Mouse (Mus musculus): Measurements from ENCODE around the gene Hist1h1d. TPM values are rescaled to one million over a fixed set of nuclear protein-coding genes. Genes with fewer than 3 reads are reported as not detected.
A peak's percentile ranks its signal among the peaks of the same experiment; 100 is the strongest.
"Not testable (repeated sequence)": the region's sequence is repeated elsewhere in the genome, so short reads cannot be mapped to it uniquely, and the experiment has no call there.

Hist1h1d gene
- polyA plus RNA-seq, 1 experiment from 2014 or later = 0.37 TPM

DNA sequence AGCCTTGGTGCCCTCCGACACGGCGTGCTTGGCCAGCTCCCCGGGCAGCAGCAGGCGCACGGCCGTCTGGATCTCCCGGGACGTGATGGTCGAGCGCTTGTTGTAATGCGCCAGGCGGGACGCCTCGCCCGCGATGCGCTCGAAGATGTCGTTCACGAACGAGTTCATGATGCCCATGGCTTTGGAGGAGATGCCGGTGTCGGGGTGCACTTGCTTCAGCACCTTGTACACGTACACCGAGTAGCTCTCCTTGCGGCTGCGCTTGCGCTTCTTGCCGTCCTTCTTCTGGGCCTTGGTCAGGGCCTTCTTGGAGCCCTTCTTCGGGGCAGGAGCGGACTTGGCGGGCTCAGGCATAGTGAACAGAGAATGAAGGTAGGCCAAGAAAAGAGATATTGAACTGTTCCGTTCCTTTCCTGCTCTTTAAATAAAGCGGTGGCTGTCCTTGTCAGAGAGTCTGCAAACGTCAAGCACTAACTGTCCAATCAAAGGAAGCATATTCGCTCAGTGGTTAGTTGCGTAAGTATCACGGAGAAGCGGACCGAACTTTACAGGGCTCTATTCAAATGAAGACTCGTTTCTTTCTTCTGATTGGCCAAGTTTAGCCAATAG, 10.0 kb upstream of the Hist1h1d start, which contains the start of gene Hist1h2bh:
TSS of gene Hist1h2bh (minus strand) at position 394 of the 609 bp plus-strand sequence.
- peak within 1 kb of the TSS; percentile 95 for H3K27ac ChIP-seq
- H3K36me3 ChIP-seq; H3K27me3 ChIP-seq (ENCODE audit: insufficient read depth, poor library complexity, severe bottlenecking); H3K9me3 ChIP-seq: not testable (repeated sequence)
- peak within 1 kb of the TSS; percentile 57 for H3K4me3 ChIP-seq
- peak; percentile 79 for DNase-seq (ENCODE audit: low spot score)
- peaks cover 19% of the 10 kb centered on the region for H3K4me1 ChIP-seq (replicated peaks)
- WGBS = under 1% methylated on average over 42 of the region's 42 CpGs

DNA sequence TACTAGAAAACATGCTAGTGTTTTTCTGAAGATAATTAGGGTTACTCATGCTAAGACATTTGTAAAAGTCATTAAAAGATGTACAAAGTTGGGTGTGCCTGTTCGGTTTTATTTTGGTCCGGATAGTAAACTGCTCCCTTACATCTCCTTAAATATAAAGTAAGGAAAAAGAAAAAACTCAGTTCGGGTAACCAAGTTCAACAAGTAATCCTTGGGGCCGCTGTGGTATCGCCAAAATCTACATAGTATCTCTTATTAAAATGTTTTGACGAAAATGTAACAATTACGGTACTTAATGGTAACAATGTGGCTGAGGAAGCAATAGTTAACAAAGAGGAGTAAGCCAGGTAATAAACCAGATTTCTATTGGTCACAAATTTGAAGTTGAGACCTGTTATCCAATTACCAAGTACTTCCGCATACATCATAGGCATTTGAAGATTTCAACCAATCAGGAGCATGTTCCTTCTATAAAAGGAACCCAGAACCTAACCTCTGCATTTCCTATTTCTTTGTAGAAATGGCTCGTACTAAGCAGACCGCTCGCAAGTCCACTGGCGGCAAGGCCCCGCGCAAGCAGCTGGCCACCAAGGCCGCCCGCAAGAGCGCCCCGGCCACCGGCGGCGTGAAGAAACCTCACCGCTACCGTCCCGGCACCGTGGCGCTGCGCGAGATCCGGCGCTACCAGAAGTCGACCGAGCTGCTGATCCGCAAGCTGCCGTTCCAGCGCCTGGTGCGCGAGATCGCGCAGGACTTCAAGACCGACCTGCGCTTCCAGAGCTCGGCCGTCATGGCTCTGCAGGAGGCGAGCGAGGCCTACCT, 8.9 kb upstream of the Hist1h1d start, which contains the start of gene Hist1h3f:
TSS of gene Hist1h3f (plus strand) at position 88 of the 822 bp plus-strand sequence.
- Histone ChIP-seq H3K4me1 (replicated peaks) (peaks cover 15% of the 10 kb centered on the region), H3K27me3 (ENCODE audit: insufficient read depth, poor library complexity, severe bottlenecking) (no peaks in the 10 kb centered on the region), H3K36me3 (no peaks in the 10 kb centered on the region), H3K9me3 (no peaks in the 10 kb centered on the region), H3K4me3 (peak within 1 kb of the TSS; percentile 57), H3K27ac (peak within 1 kb of the TSS; percentile 95)
- under 1% methylated on average over 34 of the region's 45 CpGs for WGBS
- DNase-seq (ENCODE audit: low spot score) = peak; percentile 58

DNA sequence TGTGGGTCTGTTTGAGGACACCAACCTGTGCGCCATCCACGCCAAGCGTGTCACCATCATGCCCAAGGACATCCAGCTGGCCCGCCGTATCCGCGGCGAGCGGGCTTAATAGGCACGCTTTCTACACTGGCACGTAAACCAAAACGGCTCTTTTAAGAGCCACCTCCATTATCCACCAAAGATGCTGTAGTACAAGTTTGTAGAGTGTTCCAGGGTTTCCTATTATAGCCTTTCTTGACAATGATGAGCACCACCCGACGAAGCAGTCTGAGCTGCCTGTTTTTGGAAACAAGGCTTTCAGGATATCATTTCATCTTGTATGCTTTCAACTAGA, 8.3 kb upstream of the Hist1h1d start:
- not testable (repeated sequence) for H3K9me3 ChIP-seq; H3K27me3 ChIP-seq (ENCODE audit: insufficient read depth, poor library complexity, severe bottlenecking); H3K36me3 ChIP-seq; DNase-seq (ENCODE audit: low spot score)
- WGBS = 0% methylated on average over 14 of the region's 14 CpGs
- Histone ChIP-seq H3K4me3 (peak overlapping the region; percentile 57), H3K4me1 (replicated peaks) (peaks cover 15% of the 10 kb centered on the region), H3K27ac (peak overlapping the region; percentile 95)

DNA sequence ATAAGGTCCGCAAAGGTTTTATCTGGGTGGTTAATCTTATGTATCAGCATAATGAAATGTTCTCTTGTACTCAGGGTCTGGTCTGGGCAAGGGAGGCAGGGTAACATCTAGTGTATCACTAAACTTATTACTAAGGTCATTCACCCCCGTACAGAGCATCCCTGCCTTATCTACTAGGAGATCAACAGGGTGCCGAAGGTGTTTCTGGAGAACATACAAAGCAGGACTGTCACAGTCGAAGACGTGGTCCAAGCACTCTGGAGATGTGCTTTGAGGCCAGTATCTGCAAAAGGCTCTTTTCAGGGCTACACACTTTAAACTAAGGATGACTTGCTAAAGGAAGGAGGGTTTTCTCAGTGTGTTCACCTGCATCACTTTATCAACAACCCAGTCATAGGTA, 6.4 kb upstream of the Hist1h1d start:
- Histone ChIP-seq H3K9me3 (no peaks in the 10 kb centered on the region), H3K27ac (peak overlapping the region; percentile 80), H3K27me3 (ENCODE audit: insufficient read depth, poor library complexity, severe bottlenecking) (no peaks in the 10 kb centered on the region), H3K4me3 (no peak overlapping the region), H3K36me3 (no peaks in the 10 kb centered on the region), H3K4me1 (replicated peaks) (peaks cover 24% of the 10 kb centered on the region)
- WGBS = 82% methylated on average over 5 of the region's 5 CpGs
- DNase-seq (ENCODE audit: low spot score) = no peak

DNA sequence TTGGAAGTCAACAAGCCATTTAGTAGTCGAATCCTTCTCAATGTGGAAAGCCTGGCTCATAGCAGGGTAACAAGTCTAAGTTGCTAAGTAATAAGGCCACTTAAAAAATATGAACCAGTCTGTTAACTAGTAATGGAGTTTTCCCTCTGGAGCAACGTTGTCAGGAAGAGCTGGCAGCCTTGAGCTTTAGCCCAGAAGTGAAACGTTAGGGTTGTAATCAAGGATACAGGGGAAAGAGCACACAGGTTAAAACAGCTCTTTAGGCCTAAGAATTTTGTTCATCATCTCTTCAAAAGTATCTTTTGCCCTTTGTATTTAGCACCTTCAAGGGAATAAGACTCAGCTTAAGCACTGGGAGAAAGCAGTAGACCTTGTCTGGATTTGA, 2.3 kb upstream of the Hist1h1d start:
- DNase-seq (ENCODE audit: low spot score) = peak; percentile 33
- Histone ChIP-seq H3K27ac (peak overlapping the region; percentile 98), H3K4me1 (replicated peaks) (peaks cover 20% of the 10 kb centered on the region), H3K36me3 (no peaks in the 10 kb centered on the region), H3K4me3 (peak overlapping the region; percentile 55), H3K9me3 (no peaks in the 10 kb centered on the region), H3K27me3 (ENCODE audit: insufficient read depth, poor library complexity, severe bottlenecking) (no peaks in the 10 kb centered on the region)
- WGBS = 9% methylated on average over 3 of the region's 3 CpGs

DNA sequence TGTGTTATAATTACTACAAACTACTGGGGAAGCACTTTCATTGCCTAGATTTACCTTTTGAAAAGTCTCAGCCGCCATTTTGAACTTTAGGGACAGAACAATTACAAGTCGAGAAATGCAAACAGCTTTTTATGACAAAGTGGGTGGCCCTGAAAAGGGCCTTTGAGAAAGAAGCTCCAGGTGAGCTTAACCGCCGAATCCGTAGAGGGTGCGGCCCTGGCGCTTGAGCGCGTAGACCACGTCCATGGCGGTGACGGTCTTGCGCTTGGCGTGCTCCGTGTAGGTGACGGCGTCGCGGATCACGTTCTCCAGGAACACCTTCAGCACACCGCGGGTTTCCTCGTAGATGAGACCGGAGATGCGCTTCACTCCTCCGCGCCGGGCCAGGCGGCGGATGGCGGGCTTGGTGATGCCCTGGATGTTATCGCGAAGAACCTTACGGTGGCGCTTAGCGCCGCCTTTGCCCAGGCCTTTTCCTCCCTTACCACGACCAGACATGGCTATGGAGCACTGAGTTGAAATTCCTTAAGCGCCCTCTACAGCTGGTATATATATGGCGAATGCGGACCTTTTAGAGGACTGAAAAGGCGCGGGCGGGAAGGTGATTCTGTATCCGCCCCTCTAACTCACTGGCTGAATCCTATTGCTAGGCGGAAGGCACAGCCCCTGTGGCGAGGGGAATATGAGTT, 1.8 kb upstream of the Hist1h1d start, which contains the start of gene Hist1h4f:
TSS of gene Hist1h4f (minus strand) at position 503 of the 689 bp plus-strand sequence.
- H3K27ac ChIP-seq = peak within 1 kb of the TSS; percentile 98
- under 1% methylated on average over 47 of the region's 47 CpGs for WGBS
- peak; percentile 94 for DNase-seq (ENCODE audit: low spot score)

DNA sequence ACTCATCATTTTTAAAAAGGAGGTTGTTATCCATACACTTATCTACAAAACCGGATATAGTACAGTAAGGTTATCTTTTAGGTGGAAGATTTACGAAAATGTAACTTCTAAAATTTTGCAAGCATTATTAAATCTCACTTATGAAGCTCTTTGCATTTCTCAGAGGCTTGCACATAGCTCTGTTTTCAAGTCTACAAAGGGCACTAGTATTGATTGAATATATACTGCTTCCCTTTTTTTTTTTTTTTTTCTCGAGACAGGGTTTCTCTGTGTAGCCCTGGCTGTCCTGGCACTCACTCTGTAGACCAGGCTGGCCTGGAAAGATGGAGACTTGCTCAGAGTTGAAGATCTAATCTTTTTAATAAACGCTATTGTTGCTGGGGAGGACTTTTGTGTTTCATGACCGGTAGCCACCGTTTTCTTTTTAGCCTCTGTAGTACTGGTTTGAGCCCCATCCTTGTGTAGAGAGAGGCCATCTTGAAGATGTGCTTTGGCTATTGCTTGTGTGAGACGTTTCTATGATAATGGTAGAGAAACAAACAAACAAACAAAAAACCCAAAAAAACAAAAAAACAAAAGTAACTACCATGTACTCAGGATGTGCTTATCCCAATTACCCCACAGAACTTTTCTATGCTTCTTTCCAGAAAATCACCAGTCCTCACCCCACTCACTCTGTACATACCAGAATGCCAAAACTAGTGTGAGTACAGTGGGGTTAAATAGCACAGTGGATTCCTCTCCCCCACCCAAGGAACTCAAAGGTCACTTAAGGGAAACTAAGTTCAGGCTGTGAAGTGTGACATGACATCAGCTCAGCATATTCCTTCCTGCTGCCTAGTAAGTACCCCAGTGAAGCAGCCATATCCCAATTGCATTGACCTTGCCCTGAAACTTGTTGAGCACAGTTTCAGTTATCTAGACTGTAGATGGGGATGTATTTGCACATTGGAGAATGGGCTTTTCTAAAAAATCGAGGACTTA, 839 bp upstream of the Hist1h1d start:
- no peak for DNase-seq (ENCODE audit: low spot score)
- H3K27me3 ChIP-seq (ENCODE audit: insufficient read depth, poor library complexity, severe bottlenecking) = no peaks in the 10 kb centered on the region
- H3K4me1 ChIP-seq (replicated peaks) = peaks cover 18% of the 10 kb centered on the region
- no peaks in the 10 kb centered on the region for H3K36me3 ChIP-seq
- WGBS = 56% methylated on average over 8 of the region's 8 CpGs
- peak overlapping the region; percentile 98 for H3K27ac ChIP-seq
- H3K9me3 ChIP-seq = no peaks in the 10 kb centered on the region
- H3K4me3 ChIP-seq = peak overlapping the region; percentile 55

More for the DNA sequence above, 1.8 kb upstream of the Hist1h1d start, which contains the start of gene Hist1h4f:
- peak within 1 kb of the TSS; percentile 55 for H3K4me3 ChIP-seq
- not testable (repeated sequence) for H3K36me3 ChIP-seq; H3K9me3 ChIP-seq; H3K27me3 ChIP-seq (ENCODE audit: insufficient read depth, poor library complexity, severe bottlenecking)
- H3K4me1 ChIP-seq (replicated peaks) = peaks cover 17% of the 10 kb centered on the region

GRCm38 (mm10) chr13:23554393-23554792, 1.3 kb downstream of the Hist1h1d start:
- H3K36me3 ChIP-seq = no peaks in the 10 kb centered on the region
- DNase-seq (ENCODE audit: low spot score) = no peak
- peak overlapping the region; percentile 71 for H3K4me3 ChIP-seq
- 24% methylated on average over 9 of the region's 9 CpGs for WGBS
- H3K27me3 ChIP-seq (ENCODE audit: insufficient read depth, poor library complexity, severe bottlenecking) = no peaks in the 10 kb centered on the region
- H3K9me3 ChIP-seq = no peaks in the 10 kb centered on the region
- peaks cover 18% of the 10 kb centered on the region for H3K4me1 ChIP-seq (replicated peaks)
- H3K27ac ChIP-seq = peak overlapping the region; percentile 98

GRCm38 (mm10) chr13:23554925-23555838, 2.1 kb downstream of the Hist1h1d start:
- Histone ChIP-seq H3K4me1 (replicated peaks) (peaks cover 18% of the 10 kb centered on the region), H3K4me3 (peak overlapping the region; percentile 71), H3K27me3 (ENCODE audit: insufficient read depth, poor library complexity, severe bottlenecking) (no peaks in the 10 kb centered on the region), H3K36me3 (no peaks in the 10 kb centered on the region), H3K27ac (peak overlapping the region; percentile 98), H3K9me3 (no peaks in the 10 kb centered on the region)
- WGBS = under 1% methylated on average over 54 of the region's 54 CpGs
- DNase-seq (ENCODE audit: low spot score) = peak; percentile 87

GRCm38 (mm10) chr13:23555839-23556416, 2.9 kb downstream of the Hist1h1d start:
- Histone ChIP-seq H3K36me3 (no peaks in the 10 kb centered on the region), H3K4me1 (replicated peaks) (peaks cover 15% of the 10 kb centered on the region), H3K27ac (peak overlapping the region; percentile 98), H3K4me3 (peak overlapping the region; percentile 71), H3K27me3 (ENCODE audit: insufficient read depth, poor library complexity, severe bottlenecking) (no peaks in the 10 kb centered on the region), H3K9me3 (no peaks in the 10 kb centered on the region)
- WGBS = under 1% methylated on average over 18 of the region's 18 CpGs
- DNase-seq (ENCODE audit: low spot score) = peak; percentile 78

GRCm38 (mm10) chr13:23556906-23557305, 3.8 kb downstream of the Hist1h1d start:
- Histone ChIP-seq H3K27me3 (ENCODE audit: insufficient read depth, poor library complexity, severe bottlenecking) (no peaks in the 10 kb centered on the region), H3K4me3 (peak overlapping the region; percentile 71; the same call in 1 of the 2 replicates), H3K4me1 (replicated peaks) (peaks cover 10% of the 10 kb centered on the region), H3K9me3 (no peaks in the 10 kb centered on the region), H3K36me3 (no peaks in the 10 kb centered on the region), H3K27ac (peak overlapping the region; percentile 98)
- no peak for DNase-seq (ENCODE audit: low spot score)
- 73% methylated on average over 3 of the region's 3 CpGs for WGBS
